Comparison of ENCODE assay signal across 24 mouse cellular contexts in genomic region chr8:72901591-72901990, GRCm38 (mm10).
"Had no signal": no experiment of that assay in that cellular context is flagged by ENCODE, and none has a peak within 500 bp of the region (broad histone marks: within the 10 kb centered on the region; RNA-seq: fewer than 3 reads in every experiment).

No protein-coding gene starts in this region.

- H3K4me2 ChIP-seq: heart, embryonic 12.5 days; hindbrain, embryonic 13.5 days; hindbrain, embryonic 15.5 days; kidney, embryonic 15.5 days; limb, embryonic 13.5 days; limb, embryonic 15.5 days; liver, embryonic 12.5 days had no signal

- H3K9me3 ChIP-seq: heart, embryonic 10.5 days; heart, embryonic 12.5 days; hindbrain, embryonic 13.5 days; hindbrain, embryonic 15.5 days; kidney, embryonic 15.5 days; limb, embryonic 13.5 days; limb, embryonic 15.5 days; liver, embryonic 12.5 days had no signal

- ATAC-seq: hindbrain, postnatal 0 days; intestine, embryonic 16.5 days; liver, embryonic 12.5 days had no signal

- H3K36me3 ChIP-seq: heart, embryonic 10.5 days; heart, embryonic 12.5 days; hindbrain, embryonic 13.5 days; hindbrain, embryonic 15.5 days; kidney, embryonic 15.5 days; limb, embryonic 13.5 days; limb, embryonic 15.5 days; liver, embryonic 12.5 days had no signal

- H3K9ac ChIP-seq: heart, embryonic 12.5 days; hindbrain, embryonic 13.5 days; hindbrain, embryonic 15.5 days; kidney, embryonic 15.5 days; limb, embryonic 13.5 days; limb, embryonic 15.5 days; liver, embryonic 12.5 days had no signal

- H3K27me3 ChIP-seq: heart, embryonic 12.5 days; hindbrain, embryonic 13.5 days; hindbrain, embryonic 15.5 days; kidney, embryonic 15.5 days; limb, embryonic 13.5 days; limb, embryonic 15.5 days; liver, embryonic 12.5 days had no signal

- H3K4me1 ChIP-seq: heart, embryonic 10.5 days; heart, embryonic 12.5 days; hindbrain, embryonic 13.5 days; hindbrain, embryonic 15.5 days; kidney, embryonic 15.5 days; limb, embryonic 13.5 days; limb, embryonic 15.5 days; liver, embryonic 12.5 days had no signal

- H3K27ac ChIP-seq: heart, embryonic 10.5 days; hindbrain, embryonic 13.5 days; hindbrain, embryonic 15.5 days; hindbrain, postnatal 0 days; kidney, embryonic 15.5 days; kidney, postnatal 0 days; limb, embryonic 13.5 days; limb, embryonic 15.5 days; liver, embryonic 12.5 days had no signal

- DNase-seq: gastrocnemius, postnatal 14 days; gastrocnemius, postnatal 36 days; heart, adult 18-20 months; heart, postnatal 10 days; heart, postnatal 36 days; kidney, adult 11 months; kidney, adult 2 months; kidney, adult 9 months; kidney, postnatal 14 days; kidney, postnatal 4 days; layer of hippocampus, adult 9-11 months; layer of hippocampus, postnatal 36 days; left cerebral cortex, postnatal 4 days had no signal

- H3K4me3 ChIP-seq: heart, embryonic 10.5 days; heart, embryonic 12.5 days; hindbrain, embryonic 13.5 days; hindbrain, embryonic 15.5 days; kidney, embryonic 15.5 days; limb, embryonic 13.5 days; limb, embryonic 15.5 days; liver, embryonic 12.5 days had no signal
